Mouse (Mus musculus) G1E (cell line): Measurements from ENCODE around the gene Rarg. TPM values are rescaled to one million over a fixed set of nuclear protein-coding genes. Genes with fewer than 3 reads are reported as not detected.

Experiments used
- ATAC-seq: 2 replicates; pipeline ENCODE4 v1.8.0; 2016; ENCODE audit warnings: mild to moderate bottlenecking; ENCODE audit not compliant: insufficient number of reproducible peaks, poor library complexity, low FRiP score, severe bottlenecking; ENCODE audit errors: extremely low read depth
- DNase-seq: peaks from one replicate; pipeline ENCODE4 v3.0.0; 2012; ENCODE audit warnings: low spot score
- H3K27me3 ChIP-seq: 2 replicates; pipeline ENCODE4 v1.6.1; 2012; ENCODE audit warnings: mild to moderate bottlenecking, low read length, inconsistent platforms; ENCODE audit not compliant: insufficient read depth
- H3K36me3 ChIP-seq: replicated peaks from 2 replicates; pipeline ENCODE3; 2012; ENCODE audit warnings: mild to moderate bottlenecking, inconsistent platforms
- H3K4me1 ChIP-seq: 2 replicates; pipeline ENCODE4 v1.6.1; 2012; ENCODE audit warnings: low read depth, low read length, inconsistent platforms, mixed read lengths; ENCODE audit not compliant: insufficient read depth
- H3K4me3 ChIP-seq: 2 replicates; pipeline ENCODE4 v1.5.1; 2012; ENCODE audit warnings: low read depth, mild to moderate bottlenecking, inconsistent platforms, low read length, moderate library complexity, mixed read lengths
- H3K9me3 ChIP-seq: replicated peaks from 2 replicates; pipeline ENCODE4 v1.6.1; 2012; ENCODE audit warnings: inconsistent platforms
- CTCF ChIP-seq: IDR thresholded peaks from 2 replicates; pipeline ENCODE4 v1.5.1; 2012; ENCODE audit warnings: low read depth, low read length, inconsistent platforms, mixed read lengths
- GATA1 ChIP-seq: IDR thresholded peaks from 2 replicates; pipeline ENCODE4 v1.6.1; 2012; ENCODE audit warnings: borderline replicate concordance, low read length, inconsistent platforms, mixed read lengths
- GATA2 ChIP-seq: IDR thresholded peaks from 2 replicates; pipeline ENCODE4 v1.6.1; 2012; ENCODE audit warnings: low read depth, low read length, inconsistent platforms, borderline replicate concordance
- POLR2AphosphoS5 ChIP-seq: IDR thresholded peaks from 2 replicates; pipeline ENCODE4 v1.6.1; 2012; ENCODE audit warnings: low read depth, low read length, inconsistent platforms; ENCODE audit not compliant: insufficient replicate concordance
- TAL1 ChIP-seq: conservative IDR thresholded peaks from 2 replicates; pipeline ENCODE4 v1.6.1; 2012; ENCODE audit warnings: low read depth, low read length, inconsistent platforms, mixed read lengths
- polyA plus RNA-seq: library from polyadenylated mRNA; stranded (reverse); fragments of >175 nt; gene quantifications from 2 replicates; pipeline ENCODE4 v1.2.3, GENCODE M21; 2012
- total RNA-seq, 2 experiments: library from RNA; stranded (forward) in 1 of 2; stranded (reverse) in 1 of 2; fragments of 200-1000 nt in 1 of 2; fragments of >200 nt in 1 of 2; fragmentation: Nextera tagmentation in 1 of 2; gene quantifications; 2 replicates each; pipeline ENCODE4 v1.2.3; 2014 to 2017

Gene Rarg
- total and polyA plus RNA-seq, 3 experiments: 1.9 to 3.4 (median 2.2) TPM

- no peaks in the 10 kb centered on the region for H3K9me3 ChIP-seq
- TF ChIP-seq GATA2 (no peak), CTCF (no peak), GATA1 (no peak), POLR2AphosphoS5 (no peak), TAL1 (no peak)
- no peaks in the 10 kb centered on the region for H3K36me3 ChIP-seq
- no peak for DNase-seq
- ATAC-seq: no peak
- H3K4me3 ChIP-seq: peak overlapping the region; percentile 74; the same call in 1 of the 2 replicates
- H3K27me3 ChIP-seq: peaks cover 96% of the 10 kb centered on the region
- H3K4me1 ChIP-seq: peaks cover 78% of the 10 kb centered on the region
Measured at GRCm38 (mm10) chr15:102245461-102245881, 11.8 kb downstream of the Rarg start.

- peaks cover 76% of the 10 kb centered on the region for H3K4me1 ChIP-seq
- peaks cover 95% of the 10 kb centered on the region for H3K27me3 ChIP-seq
Measured at GRCm38 (mm10) chr15:102244306-102245191, 12.8 kb downstream of the Rarg start.

DNA sequence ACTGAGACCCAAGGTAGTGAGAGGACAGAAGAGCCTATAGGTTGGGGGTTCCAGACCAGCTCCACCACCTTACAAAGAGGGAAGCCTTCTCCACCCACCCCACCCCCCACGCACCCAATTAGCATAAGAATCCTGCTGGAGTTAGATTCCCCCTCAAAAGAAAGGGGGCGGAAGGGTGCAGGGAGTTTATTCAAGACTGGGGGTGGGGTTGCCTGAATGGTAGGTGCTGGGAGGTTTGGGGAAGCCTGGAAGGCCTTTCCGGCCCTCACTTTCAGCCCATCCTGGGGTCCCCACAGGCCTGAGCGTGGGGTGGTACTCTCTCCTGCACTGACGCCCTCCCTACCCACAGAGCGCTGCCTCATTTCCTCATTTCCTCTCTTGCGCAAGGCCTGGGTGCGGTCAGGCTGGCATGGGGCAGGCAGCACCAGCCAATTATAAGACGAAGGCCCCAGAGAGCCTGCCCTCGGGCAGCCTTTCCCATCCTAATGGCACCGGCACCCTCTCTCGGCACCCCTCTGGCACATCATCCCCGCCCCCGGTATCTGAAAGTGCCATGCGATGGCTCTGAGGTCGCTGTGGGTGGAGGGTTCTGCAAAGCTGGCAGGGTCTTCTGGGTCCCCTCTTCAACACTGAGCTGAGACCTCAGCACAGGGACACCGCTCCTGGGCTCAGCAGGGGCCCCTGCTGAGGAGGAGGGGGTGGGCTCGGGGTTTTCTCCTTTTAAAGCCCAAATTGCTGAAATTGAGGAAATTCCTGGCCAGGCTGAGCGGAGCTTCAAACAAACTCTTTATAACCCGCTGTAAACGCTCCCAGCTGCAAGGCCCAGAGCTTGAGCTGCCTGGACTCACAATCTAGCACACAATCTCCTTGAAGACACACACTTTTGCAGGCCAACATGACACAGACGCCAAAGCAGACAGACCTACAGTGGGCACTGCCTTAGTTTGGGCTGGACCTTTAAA is 13.8 kb downstream of the Rarg start:
- Histone ChIP-seq H3K36me3 (no peaks in the 10 kb centered on the region), H3K4me3 (peak overlapping the region; percentile 53; the same call in 1 of the 2 replicates), H3K9me3 (no peaks in the 10 kb centered on the region), H3K4me1 (peaks cover 72% of the 10 kb centered on the region), H3K27me3 (peaks cover 95% of the 10 kb centered on the region)
- TF ChIP-seq GATA1 (no peak), CTCF (no peak), POLR2AphosphoS5 (no peak), GATA2 (no peak), TAL1 (no peak)
- DNase-seq: peak; percentile 62
- peak; percentile 46 for ATAC-seq

More at GRCm38 (mm10) chr15:102244306-102245191, 12.8 kb downstream of the Rarg start:
- Histone ChIP-seq H3K36me3 (no peaks in the 10 kb centered on the region), H3K9me3 (no peaks in the 10 kb centered on the region), H3K4me3 (no peak overlapping the region; the same call in 1 of the 2 replicates)
- TF ChIP-seq TAL1 (no peak), GATA1 (no peak), CTCF (no peak), POLR2AphosphoS5 (no peak), GATA2 (no peak)
- ATAC-seq (no peak), DNase-seq (no peak)

GRCm38 (mm10) chr15:102242404-102243228 is 14.7 kb downstream of the Rarg start:
- DNase-seq (no peak), ATAC-seq (no peak)
- Histone ChIP-seq H3K4me3 (no peak overlapping the region), H3K36me3 (no peaks in the 10 kb centered on the region), H3K4me1 (peaks cover 65% of the 10 kb centered on the region), H3K27me3 (peaks cover 87% of the 10 kb centered on the region), H3K9me3 (no peaks in the 10 kb centered on the region)
- TF ChIP-seq GATA1 (no peak), GATA2 (no peak), CTCF (no peak), POLR2AphosphoS5 (no peak), TAL1 (no peak)

DNA sequence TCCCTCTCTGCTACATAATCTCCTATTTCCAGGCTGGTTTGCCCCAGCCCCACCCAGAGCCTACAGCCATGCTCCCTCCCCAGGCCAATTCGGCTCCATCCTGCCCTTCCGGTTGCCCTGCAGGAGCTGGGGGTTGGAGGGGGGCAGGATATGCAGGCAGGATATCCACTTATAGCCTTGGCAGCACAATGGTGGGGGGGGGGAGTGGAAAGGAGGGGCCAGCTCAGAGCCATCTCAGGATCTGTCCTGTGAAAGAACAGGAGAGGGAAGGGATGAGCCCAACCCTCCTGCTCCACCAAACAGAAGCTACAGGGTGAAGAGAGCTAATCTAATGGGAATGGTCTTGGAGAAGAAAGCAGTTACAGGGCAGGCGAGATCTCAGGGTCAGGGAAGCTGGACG is 16.7 kb downstream of the Rarg start:
- no peak for DNase-seq
- Histone ChIP-seq H3K9me3 (no peaks in the 10 kb centered on the region), H3K4me3 (no peak overlapping the region), H3K4me1 (peaks cover 53% of the 10 kb centered on the region), H3K36me3 (no peaks in the 10 kb centered on the region), H3K27me3 (peaks cover 74% of the 10 kb centered on the region)
- no peak for ATAC-seq
- no peak for TF ChIP-seq TAL1
- no peak for TF ChIP-seq GATA1
- TF ChIP-seq GATA2: no peak
- no peak for TF ChIP-seq CTCF
- no peak for TF ChIP-seq POLR2AphosphoS5
